Mouse (Mus musculus): ENCODE measurements around the gene 9830107B12Rik.

GRCm38 (mm10) chr17:48185252-48185651 is 39.2 kb upstream of the 9830107B12Rik start:
- TF ChIP-seq CTCF (IDR thresholded peaks at IDR 0.05; ENCODE audit: low read depth, low read length) (no peak), POLR2A (IDR thresholded peaks at IDR 0.05; ENCODE audit: extremely low read depth, insufficient read depth, low read length) (no peak)

All from liver, adult 2 months (tissue).